Mouse (Mus musculus): Measurements from ENCODE around the gene Myo1h. TPM values are rescaled to one million over a fixed set of nuclear protein-coding genes. Genes with fewer than 3 reads are reported as not detected.
A peak's percentile ranks its signal among the peaks of the same experiment; 100 is the strongest.

Myo1h gene
- 1 to 10 TPM; 2.1 to 2.6 (median 2.4) TPM for total RNA-seq (2022)

GRCm38 (mm10) chr5:114288874-114289273, at the start of gene Myo1h:
TSS of gene Myo1h (plus strand) at chr5:114289166.
- DNase-seq (ENCODE audit: low spot score in 2 of 2), result no peak

GRCm38 (mm10) chr5:114239737-114240136, 49.2 kb upstream of the Myo1h start:
- no peak for DNase-seq (ENCODE audit: low spot score in 2 of 2)

- no peak for DNase-seq (ENCODE audit: low spot score in 2 of 2)
Measured at GRCm38 (mm10) chr5:114246465-114246864, 42.5 kb upstream of the Myo1h start.

DNA sequence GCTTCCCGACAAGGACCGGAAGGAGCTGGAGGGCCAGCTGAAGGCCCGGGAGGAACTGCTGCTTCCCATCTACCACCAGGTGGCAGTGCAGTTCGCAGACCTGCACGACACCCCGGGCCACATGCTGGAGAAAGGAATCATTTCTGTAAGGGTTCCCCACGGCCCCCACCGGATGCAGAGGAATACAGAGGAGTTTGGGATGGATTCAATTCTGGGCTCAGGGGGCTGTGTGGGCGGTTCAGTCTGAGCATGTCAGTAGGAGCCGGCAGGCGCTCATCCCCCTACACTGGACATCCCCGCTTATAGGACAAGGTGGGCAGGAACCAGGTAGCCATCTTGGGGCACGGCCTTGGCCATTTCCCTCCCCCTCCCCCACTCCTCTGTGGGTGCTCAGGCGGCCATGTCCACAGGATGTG, 40.8 kb upstream of the Myo1h start:
- peak; percentile 14 to 35 for DNase-seq (ENCODE audit: low spot score in 2 of 2)

DNA sequence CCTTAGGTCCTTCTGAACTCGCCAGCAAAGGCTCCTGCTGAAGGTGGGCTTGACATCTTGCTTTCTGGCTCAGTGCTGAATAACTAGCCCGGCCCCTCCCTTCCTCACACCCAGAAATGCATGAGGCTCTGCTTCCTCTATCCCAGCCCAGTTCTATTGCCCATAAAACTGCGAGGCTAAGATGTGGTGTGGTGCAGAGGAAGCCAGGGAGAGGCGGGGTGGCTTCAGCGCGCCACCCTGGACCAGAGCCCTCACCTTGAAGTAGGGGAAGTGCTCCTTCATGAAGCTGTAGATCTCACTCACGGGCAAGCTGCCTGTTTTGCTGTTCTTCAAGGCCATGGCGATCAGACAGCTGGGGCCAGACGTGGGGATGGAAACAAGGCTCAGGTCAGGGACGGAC, 29.5 kb upstream of the Myo1h start:
- DNase-seq (ENCODE audit: low spot score in 2 of 2), result no peak

GRCm38 (mm10) chr5:114261494-114261893, 27.5 kb upstream of the Myo1h start:
- no peak for DNase-seq (ENCODE audit: low spot score in 2 of 2)

GRCm38 (mm10) chr5:114264030-114264459, 24.9 kb upstream of the Myo1h start:
- DNase-seq (ENCODE audit: low spot score in 2 of 2), result no peak

GRCm38 (mm10) chr5:114264791-114265190, 24.2 kb upstream of the Myo1h start:
- no peak for DNase-seq (ENCODE audit: low spot score in 2 of 2)

- no peak for DNase-seq (ENCODE audit: low spot score in 2 of 2)
Measured at GRCm38 (mm10) chr5:114268646-114269045, 20.3 kb upstream of the Myo1h start.

GRCm38 (mm10) chr5:114269499-114269898, 19.5 kb upstream of the Myo1h start:
- no peak for DNase-seq (ENCODE audit: low spot score in 2 of 2)

DNA sequence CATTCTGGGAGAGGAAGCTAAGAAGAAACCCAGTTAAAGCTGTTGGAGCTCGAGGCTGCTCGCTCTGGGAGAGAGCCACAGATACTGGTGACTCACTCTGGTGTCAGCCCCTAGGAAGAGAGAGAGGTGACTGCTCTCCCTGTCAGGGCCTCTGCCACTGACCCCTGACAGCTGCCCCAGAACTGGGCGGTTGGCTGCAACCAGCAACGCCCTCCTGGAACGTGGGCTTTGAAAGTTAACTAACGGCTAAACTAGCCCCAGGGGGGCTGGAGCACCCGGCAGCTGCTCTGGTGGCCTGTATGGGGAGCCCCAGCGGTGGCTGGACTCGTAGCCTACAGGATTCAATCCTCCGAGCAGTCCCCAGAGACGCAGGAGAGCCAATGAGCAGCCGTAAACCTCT, 19.0 kb upstream of the Myo1h start:
- no peak for DNase-seq (ENCODE audit: low spot score in 2 of 2)

- DNase-seq (ENCODE audit: low spot score in 2 of 2), result no peak
Measured at GRCm38 (mm10) chr5:114273693-114274402, 15.1 kb upstream of the Myo1h start, which contains the start of gene Foxn4. TSS of gene Foxn4 (minus strand) at chr5:114273807.

GRCm38 (mm10) chr5:114275339-114275738, 13.6 kb upstream of the Myo1h start:
- DNase-seq (ENCODE audit: low spot score in 2 of 2), result no peak

DNA sequence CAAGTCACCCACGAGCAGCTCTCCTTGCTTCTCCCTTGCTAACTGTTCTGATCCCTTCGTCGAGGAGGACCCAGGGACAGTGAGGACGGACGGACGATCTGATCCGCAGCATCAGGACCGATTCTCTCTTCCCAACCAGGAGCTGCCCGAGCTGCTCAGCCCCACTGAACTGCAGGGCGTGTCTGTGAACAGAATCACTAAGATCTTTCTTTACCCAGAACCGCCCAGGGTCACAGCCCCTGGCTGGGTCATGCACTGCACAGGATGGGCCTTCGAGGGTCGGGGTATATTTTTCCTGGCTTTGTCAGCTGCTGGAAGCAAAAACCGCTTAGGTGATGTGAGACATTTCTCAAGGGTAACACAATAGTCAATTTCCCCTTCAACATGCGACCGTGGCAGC, 13.0 kb upstream of the Myo1h start:
- no peak for DNase-seq (ENCODE audit: low spot score in 2 of 2)

DNA sequence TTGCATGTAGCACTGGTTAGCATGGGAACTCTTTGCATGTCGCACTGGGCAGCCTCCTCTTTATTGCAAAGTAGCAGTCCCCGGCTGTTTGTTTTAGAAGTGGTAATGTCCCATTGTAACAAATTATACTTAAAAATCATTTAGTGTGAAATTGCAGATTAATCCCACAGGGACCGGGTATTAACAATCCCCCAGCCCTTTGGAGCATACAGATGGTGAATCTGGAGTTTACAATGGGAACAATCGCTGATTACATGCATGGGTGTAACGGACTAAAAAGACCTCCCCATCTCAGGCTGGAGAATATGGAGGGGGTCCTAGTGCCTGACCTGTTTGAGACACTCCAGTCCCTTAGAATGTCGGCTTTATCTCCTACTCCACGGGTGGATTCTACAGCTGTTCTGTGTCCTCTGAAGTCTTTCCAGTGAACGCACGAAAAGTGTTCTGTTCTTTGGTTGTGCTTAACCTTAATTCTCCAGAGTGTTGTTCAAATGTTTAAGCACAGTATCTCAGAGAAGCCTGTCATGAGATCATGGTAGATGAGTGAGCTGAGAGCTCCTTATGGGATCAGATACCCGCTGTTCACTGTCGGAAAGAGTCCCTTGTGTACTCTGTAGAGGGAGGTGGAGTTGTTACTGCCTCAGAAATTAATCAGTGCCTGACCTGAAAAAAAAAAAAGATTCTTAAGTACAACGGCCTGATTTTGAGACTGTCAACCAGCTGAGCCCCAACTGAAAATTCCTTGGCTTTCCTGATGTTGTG, 9.4 kb upstream of the Myo1h start:
- DNase-seq (ENCODE audit: low spot score in 2 of 2), result no peak

DNA sequence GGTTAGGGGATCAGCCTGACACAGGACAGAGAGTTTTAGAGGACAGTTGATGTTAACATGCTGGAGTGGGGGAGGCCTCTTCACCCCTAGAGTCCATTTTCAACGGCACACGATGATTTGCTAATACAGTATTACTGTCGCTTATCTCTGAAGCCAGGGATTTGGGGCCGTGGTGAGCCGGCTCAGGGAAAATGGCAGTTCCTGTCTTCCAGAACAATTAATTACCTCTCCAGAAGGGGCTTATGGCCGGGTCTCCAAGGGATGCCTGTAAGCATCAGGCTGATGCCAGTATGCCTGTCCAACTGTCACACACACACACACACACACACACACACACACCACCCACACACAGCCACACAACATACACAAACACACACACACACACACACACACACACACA, 6.6 kb upstream of the Myo1h start:
- no peak for DNase-seq (ENCODE audit: low spot score in 2 of 2)

DNA sequence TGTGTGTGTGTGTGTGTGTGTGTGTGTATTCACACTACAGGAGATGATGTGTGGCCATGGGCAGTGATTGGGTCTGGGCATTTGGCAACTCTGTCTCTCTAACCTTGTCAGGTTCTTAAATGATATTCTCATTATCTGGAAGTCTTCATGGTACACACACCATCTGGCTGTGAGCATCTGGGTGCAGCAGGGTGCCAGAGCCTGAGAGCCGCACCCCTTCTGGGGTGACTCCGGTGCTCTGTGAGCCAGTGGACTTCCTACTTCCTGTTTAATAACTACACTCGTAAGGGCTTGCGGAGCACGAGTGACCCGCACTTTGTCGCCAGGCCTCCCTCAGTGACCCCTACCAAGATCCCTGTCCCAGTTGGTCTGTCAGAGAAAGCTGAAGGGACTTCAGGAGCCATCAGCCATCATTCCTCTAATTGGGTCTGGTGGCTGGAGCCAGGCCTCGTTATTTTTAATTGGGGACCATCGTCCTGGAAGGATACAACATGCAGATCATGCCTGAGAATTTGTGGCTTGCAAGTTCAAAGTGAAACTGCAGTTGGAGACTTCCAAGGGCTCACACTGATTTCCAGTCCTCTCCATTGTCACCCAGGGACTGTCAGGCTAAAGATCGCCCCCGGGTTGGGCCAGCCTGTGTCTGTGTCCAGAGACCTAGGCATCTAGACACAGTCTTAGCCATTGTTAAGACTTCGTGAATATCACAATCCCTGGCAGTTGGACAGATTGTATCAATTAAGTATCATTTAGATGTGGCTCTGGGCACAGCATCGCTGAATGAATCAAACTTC, 4.2 kb upstream of the Myo1h start:
- peak in 1 of 2 experiments; percentile 24 for DNase-seq (ENCODE audit: low spot score in 2 of 2)

- peak in 1 of 2 experiments; percentile 11 for DNase-seq (ENCODE audit: low spot score in 2 of 2)
Measured at GRCm38 (mm10) chr5:114285398-114285700, 3.6 kb upstream of the Myo1h start.

GRCm38 (mm10) chr5:114286102-114286501, 2.9 kb upstream of the Myo1h start:
- no peak for DNase-seq (ENCODE audit: low spot score in 2 of 2)

- no peak for DNase-seq (ENCODE audit: low spot score in 2 of 2)
Measured at GRCm38 (mm10) chr5:114286872-114287571, 1.9 kb upstream of the Myo1h start.

DNA sequence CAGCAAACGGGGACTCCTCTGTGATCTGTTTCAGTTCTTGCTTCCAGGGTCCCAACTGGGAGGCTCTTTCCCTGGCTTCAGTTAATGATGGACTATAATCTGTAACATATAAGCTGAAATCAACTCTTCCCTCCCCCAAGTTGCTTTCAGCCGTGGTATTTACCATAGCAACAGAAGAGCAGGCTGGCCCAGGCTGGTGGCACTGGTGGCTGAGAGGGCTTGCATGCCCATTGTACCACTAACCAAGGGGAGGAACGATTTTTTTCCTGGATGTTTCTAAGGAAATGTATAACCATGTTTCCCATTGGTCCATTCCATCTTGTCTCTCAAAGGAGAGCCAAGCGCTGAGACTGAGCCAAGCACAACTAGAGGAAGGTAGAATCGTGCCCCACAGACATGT, 570 bp upstream of the Myo1h start:
- DNase-seq (ENCODE audit: low spot score in 2 of 2), result no peak

Measured in left cerebral cortex, adult 8-10 months (tissue).